Mouse (Mus musculus) adrenal gland, postnatal 14 days (tissue): Measurements from ENCODE around the gene Med18. TPM values are rescaled to one million over a fixed set of nuclear protein-coding genes. Genes with fewer than 3 reads are reported as not detected.
"Not testable (repeated sequence)": the region's sequence is repeated elsewhere in the genome, so short reads cannot be mapped to it uniquely, and the experiment has no call there.

ENCODE experiments used
- DNase-seq: peaks from one replicate; pipeline ENCODE4 v3.0.0; 2021; ENCODE audit warnings: mixed read lengths
- total RNA-seq: library from RNA; stranded (reverse); gene quantifications from 2 replicates; pipeline ENCODE4 v1.2.3, GENCODE M21; 2021

Med18 gene
- total RNA-seq, 1 experiment from 2014 or later = 7.8 TPM

GRCm38 (mm10) chr4:132482956-132483608 lies 19.4 kb upstream of the Med18 start:
- peak; percentile 77 for DNase-seq

DNA sequence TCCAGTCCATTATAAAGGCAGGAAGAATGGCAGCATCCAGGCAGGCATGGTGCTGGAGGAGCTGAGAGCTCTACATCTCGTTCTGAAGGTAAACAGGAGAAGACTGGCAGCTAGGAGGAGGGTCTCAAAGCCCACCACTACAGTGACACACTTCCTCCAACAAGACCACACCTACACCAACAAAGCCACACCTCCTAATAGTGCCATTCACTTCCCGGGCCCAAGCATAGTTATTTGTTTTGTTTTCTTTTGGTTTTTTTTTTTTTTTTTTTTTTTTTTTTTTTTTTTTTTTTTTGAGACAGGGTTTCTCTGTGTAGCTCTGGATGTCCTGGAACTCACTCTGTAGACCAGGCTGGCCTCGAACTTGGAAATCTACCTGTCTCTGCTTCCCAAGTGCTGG lies 18.4 kb upstream of the Med18 start:
- not testable (repeated sequence) for DNase-seq

GRCm38 (mm10) chr4:132477833-132478232 lies 14.1 kb upstream of the Med18 start:
- DNase-seq = no peak

GRCm38 (mm10) chr4:132475895-132476878 lies 12.5 kb upstream of the Med18 start:
- DNase-seq = peak; percentile 60

DNA sequence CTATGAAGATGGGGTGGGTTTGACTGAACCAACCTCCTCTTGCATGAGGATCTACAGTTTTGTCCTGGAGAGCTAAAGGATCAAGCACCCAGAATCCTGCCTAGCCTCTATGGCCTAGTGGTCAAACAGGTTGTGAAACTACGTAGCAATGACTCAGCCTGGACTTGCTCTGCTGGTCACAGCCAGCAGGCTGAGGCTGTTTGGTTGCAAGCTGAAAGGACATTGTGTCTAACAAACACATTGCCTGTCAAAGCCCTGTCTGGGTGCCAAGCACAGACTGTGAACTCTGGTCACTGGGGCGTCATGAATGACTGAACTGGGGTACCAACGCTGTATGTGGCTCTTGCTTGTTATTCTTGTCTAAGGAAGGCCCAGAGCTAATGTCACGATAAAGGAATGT lies 10.9 kb upstream of the Med18 start:
- DNase-seq = peak; percentile 69

GRCm38 (mm10) chr4:132473411-132473810 lies 9.7 kb upstream of the Med18 start:
- DNase-seq = no peak

- DNase-seq = no peak
These were observed 6.2 kb upstream of the Med18 start for GRCm38 (mm10) chr4:132469873-132470272.

DNA sequence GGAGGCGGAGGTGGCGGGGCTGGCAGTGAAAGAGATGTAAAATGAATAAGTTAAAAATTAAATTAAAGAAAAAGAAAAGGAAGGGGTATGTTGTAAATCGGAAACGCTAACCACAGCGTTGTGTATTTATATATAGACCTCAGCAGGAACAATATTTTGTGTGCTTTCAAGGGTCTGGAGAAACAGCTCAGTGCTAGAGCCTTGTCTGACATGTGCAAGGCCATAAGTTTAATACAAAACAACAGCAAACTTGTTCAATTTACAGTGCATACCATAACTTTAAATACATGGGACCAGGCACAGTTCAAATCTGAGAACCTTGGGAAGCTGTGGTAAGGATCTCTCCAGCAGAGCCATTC lies 513 bp upstream of the Med18 start:
- DNase-seq = no peak

GRCm38 (mm10) chr4:132462836-132463235 lies 885 bp downstream of the Med18 start:
- peak; percentile 13 for DNase-seq

DNA sequence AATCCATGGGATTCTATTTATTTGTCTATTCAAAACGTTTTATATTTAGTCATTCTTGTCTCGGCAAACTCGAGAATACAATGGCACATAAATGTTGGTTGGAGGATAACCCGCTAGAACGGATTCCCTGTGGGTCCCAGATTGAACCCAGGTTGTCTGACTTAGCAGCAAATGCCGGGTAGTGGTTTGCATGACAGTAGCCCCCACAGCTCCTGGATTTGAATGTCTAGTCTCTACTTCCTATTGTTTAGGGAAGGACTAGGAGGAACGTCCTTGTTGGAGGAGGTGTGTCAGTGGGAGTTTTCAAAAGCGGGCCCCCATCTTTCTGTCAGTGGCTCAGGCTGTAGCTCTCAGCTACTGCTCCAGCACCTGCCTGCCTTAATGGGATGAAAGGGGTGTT lies 3.5 kb downstream of the Med18 start:
- DNase-seq = no peak

- no peak for DNase-seq
These were observed 8.2 kb downstream of the Med18 start for GRCm38 (mm10) chr4:132455561-132455960.

GRCm38 (mm10) chr4:132455146-132455545 lies 8.6 kb downstream of the Med18 start:
- DNase-seq = no peak

DNA sequence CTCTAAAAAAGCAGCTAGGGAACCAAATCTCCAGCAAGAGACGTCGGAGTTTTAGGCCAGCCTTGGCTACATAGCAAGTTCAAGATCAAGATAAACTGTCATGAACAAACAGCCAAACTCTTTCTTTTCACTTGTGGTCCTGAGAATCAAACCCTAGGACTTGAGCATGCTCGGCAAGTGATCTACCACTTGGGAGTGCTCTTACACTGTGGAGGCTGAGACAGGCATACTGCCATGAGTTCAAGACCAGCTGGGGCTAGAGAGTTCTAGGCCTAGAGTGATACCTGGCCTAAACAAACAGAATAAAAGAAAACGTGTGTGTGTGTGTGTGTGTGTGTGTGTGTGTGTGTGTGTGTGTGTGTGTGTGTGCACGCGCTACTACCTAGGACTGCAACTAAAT lies 9.5 kb downstream of the Med18 start:
- DNase-seq = no peak

GRCm38 (mm10) chr4:132449778-132450177 lies 13.9 kb downstream of the Med18 start:
- no peak for DNase-seq

- DNase-seq = peak; percentile 14
These were observed 17.6 kb downstream of the Med18 start for GRCm38 (mm10) chr4:132446105-132446504.

DNA sequence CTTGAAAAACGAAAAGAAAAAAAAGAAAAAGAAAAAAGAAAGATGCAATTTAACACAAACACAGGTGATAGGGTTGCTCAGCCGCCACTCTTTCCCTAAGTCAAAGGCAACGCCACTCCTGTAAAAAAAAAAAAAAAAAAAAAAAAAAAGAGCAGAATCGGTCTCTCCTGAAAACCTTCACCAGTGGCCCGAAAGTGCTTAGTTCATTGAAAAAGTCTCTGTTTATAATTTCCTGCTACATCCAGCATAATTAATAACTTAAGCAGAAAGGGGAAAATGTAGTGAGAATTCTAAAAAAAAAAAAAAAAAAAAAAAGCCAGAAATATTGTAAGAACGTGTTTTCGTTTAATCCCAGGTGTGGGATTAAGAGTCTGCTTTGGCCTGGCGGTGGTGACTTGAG lies 19.2 kb downstream of the Med18 start:
- DNase-seq = no peak

- no peak for DNase-seq
These were observed 25.9 kb downstream of the Med18 start for GRCm38 (mm10) chr4:132437857-132438256.

DNA sequence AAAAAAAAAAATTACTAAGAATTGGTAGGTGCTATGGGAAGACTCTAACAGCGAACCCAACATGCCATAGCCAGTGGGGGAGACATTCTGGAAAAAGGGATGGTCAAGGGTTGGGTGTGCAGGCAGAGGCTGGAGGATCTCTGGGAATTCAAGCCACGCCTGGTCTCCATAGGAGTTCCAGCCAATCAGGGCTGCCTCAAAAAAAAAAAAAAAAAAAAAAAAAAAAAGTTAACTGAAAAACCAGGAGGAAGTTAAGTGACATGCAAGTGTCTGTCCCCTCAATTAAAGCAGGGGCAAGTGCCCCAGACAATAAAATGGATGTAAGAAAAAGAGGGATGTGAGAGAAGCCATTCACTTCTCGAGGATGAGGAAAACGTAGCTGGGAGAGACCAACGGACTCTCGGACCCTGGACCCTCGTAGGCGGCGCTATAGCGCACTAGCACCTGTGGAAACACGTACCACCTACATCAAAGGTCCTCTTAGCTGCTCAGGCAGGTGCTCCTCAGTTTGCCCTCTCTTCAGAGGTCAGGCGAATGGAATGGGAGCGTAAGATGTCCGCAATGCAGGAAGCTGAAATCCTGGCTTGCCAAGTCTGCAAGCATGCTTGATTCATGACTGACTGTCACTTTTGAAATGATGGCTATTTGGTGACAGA lies 30.9 kb downstream of the Med18 start:
- no peak for DNase-seq

DNA sequence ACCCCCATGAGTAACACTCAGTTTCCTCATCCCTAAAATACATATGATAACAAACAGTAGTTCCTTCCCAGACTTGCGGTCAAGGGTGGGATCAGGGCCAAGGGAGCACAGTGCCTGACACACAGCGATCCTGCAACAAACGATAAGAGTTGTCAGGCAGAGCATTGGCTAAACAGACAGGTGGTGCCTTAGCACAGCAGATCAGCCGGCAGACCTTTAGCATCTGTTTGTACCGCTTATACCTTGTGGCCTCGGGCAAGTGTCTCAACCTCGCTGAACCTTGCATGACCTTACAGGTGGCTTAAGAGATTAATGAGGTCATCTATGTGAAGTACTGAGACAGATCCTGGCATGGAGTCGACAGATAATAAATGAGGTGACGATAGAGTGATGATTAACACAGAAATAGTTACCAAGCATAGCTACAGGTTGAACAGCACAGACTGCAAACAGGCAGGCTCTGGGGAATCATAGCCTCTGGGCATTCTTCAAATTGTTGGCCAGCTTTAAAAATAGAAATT lies 35.6 kb downstream of the Med18 start:
- no peak for DNase-seq

- no peak for DNase-seq
These were observed 36.2 kb downstream of the Med18 start for GRCm38 (mm10) chr4:132427493-132427892.

DNA sequence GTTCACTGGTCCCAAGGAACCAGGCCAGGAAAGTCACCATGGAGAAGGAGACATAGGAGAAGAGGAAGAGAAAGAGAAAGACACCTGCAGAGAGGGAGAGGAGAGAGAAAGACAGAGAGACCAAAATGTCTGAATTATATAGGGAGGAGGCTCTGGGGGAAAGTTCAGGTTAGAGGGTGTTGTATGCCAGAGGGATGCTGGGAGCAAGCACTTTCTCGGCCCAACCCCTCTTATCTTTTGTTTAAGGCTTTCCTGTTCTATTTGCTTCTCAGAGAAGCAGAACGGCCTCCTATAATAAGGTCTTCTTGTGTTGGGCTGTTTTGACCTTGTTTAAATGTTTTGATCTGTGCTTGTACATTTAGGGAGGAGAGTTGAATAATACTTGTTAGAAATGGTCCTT lies 37.7 kb downstream of the Med18 start:
- DNase-seq = no peak

- no peak for DNase-seq
These were observed 39.0 kb downstream of the Med18 start for GRCm38 (mm10) chr4:132424765-132425164.
